Mouse (Mus musculus) heart, embryonic 16.5 days (tissue): ENCODE results near the gene B3gnt7. TPM values are rescaled to one million over a fixed set of nuclear protein-coding genes. Genes with fewer than 3 reads are reported as not detected.
"Not testable (repeated sequence)": the region's sequence is repeated elsewhere in the genome, so short reads cannot be mapped to it uniquely, and the experiment has no call there.

ENCODE experiments used
- ATAC-seq: fragments of 200-750 bp; cut with Nextera tagmentation; replicated peaks from 2 replicates; pipeline ENCODE4 v1.8.0; 2017; ENCODE audit warnings: moderate number of reproducible peaks; ENCODE audit not compliant: insufficient read depth, low FRiP score; ENCODE audit errors: extremely low read depth
- H3K27ac ChIP-seq: fragments of 300-500 bp; sonication (generic); 2 replicates; pipeline ENCODE4 v1.5.1; 2014; ENCODE audit warnings: mild to moderate bottlenecking, low read length, control low read depth, moderate library complexity
- H3K27me3 ChIP-seq: fragments of 300-500 bp; sonication (generic); 2 replicates; pipeline ENCODE4 v1.6.1; 2014; ENCODE audit warnings: low read length, mixed read lengths; ENCODE audit not compliant: control insufficient read depth, insufficient read depth
- H3K36me3 ChIP-seq: fragments of 300-500 bp; sonication (generic); 2 replicates; pipeline ENCODE4 v1.6.1; 2014; ENCODE audit not compliant: control insufficient read depth, insufficient read depth
- H3K4me1 ChIP-seq: fragments of 300-500 bp; sonication (generic); 2 replicates; pipeline ENCODE4 v1.6.1; 2014; ENCODE audit warnings: low read length, mixed read lengths; ENCODE audit not compliant: control insufficient read depth, insufficient read depth
- H3K4me2 ChIP-seq: fragments of 300-500 bp; sonication (generic); 2 replicates; pipeline ENCODE4 v1.6.1; 2014; ENCODE audit warnings: low read depth, mild to moderate bottlenecking, control low read depth, low read length
- H3K4me3 ChIP-seq: fragments of 300-500 bp; sonication (generic); 2 replicates; pipeline ENCODE4 v1.5.1; 2014; ENCODE audit warnings: mild to moderate bottlenecking, control low read depth, low read length
- H3K9ac ChIP-seq: fragments of 300-500 bp; sonication (generic); 2 replicates; pipeline ENCODE4 v1.6.1; 2014; ENCODE audit warnings: low read length, control low read depth
- H3K9me3 ChIP-seq: fragments of 300-500 bp; sonication (generic); replicated peaks from 2 replicates; pipeline ENCODE4 v1.6.1; 2016; ENCODE audit warnings: low read length; ENCODE audit not compliant: control insufficient read depth
- WGBS: fragments of 180-500 bp; shearing (Covaris S2); extraction: QIAGEN DNeasy Blood & Tissue Kit; methylation state at CpG from one replicate; pipeline ENCODE4 v1.1.7; 2014; 5-methylcytosine and 5-hydroxymethylcytosine counted together
- polyA plus RNA-seq: library from polyadenylated mRNA; unstranded; fragments of >200 nt; fragmentation: Nextera tagmentation; extraction: Ambion mirVana; gene quantifications from 2 replicates; pipeline ENCODE4 v1.2.1, GENCODE M21; 2015

Gene B3gnt7
- polyA plus RNA-seq, 1 experiment from 2014 or later = 1.6 TPM

- H3K4me1 ChIP-seq = no peaks in the 10 kb centered on the region
- no peaks in the 10 kb centered on the region for H3K9me3 ChIP-seq
- no peak for ATAC-seq
- no peaks in the 10 kb centered on the region for H3K27me3 ChIP-seq
- H3K4me2 ChIP-seq = no peak overlapping the region
- no peaks in the 10 kb centered on the region for H3K36me3 ChIP-seq
- no peak overlapping the region for H3K4me3 ChIP-seq
- H3K27ac ChIP-seq = no peak overlapping the region
- WGBS = 45% methylated on average over 2 of the region's 2 CpGs
- H3K9ac ChIP-seq = no peak overlapping the region
These were observed 33.7 kb downstream of the B3gnt7 start for GRCm38 (mm10) chr1:86336330-86336729.

DNA sequence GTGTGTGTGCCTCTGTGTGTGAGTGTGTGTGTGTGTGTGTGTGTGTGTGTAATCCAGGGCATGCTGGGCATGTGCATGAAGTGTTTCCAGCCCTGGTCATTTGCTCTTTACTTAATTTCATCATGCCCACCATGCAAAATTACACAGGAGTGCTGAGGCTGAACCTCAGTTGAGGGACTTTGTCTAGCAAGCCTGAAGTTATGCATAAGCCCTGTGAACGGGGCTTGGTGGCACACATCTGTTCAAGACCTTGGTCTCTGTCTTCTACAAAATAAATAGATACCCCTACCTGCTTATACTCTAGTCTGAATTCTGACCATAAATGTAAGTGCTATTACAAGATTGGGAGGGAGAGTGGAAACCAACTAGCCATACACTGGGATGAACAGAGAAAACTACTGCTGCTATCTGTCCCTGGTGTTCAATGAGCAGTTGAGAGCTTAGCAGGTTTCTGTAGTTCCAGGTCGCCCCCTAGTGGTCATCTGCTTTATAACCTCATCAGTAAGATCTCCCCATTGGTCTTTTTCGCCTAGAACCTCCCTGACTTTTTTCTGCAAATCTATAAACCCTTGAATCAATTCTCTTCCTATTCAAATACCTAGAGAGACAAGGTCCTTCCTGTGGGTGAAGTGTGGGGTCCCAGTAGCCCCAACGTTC lies 36.7 kb downstream of the B3gnt7 start:
- H3K4me1 ChIP-seq = no peaks in the 10 kb centered on the region
- no peak overlapping the region for H3K4me2 ChIP-seq
- no peak overlapping the region for H3K4me3 ChIP-seq
- no peak overlapping the region for H3K9ac ChIP-seq
- no peaks in the 10 kb centered on the region for H3K36me3 ChIP-seq
- no peaks in the 10 kb centered on the region for H3K9me3 ChIP-seq
- H3K27ac ChIP-seq = no peak overlapping the region
- peak; percentile 49; the same call in 1 of the 2 replicates for ATAC-seq
- no peaks in the 10 kb centered on the region for H3K27me3 ChIP-seq
- WGBS = 30% methylated on average over 4 of the region's 4 CpGs

- not testable (repeated sequence) for H3K27me3 ChIP-seq, H3K27ac ChIP-seq, H3K9me3 ChIP-seq, H3K9ac ChIP-seq, H3K4me2 ChIP-seq, H3K4me1 ChIP-seq, H3K36me3 ChIP-seq, H3K4me3 ChIP-seq, ATAC-seq
- 93% methylated on average over 2 of the region's 2 CpGs for WGBS
These were observed 38.5 kb downstream of the B3gnt7 start for GRCm38 (mm10) chr1:86341096-86341495.

GRCm38 (mm10) chr1:86342371-86342770 lies 39.7 kb downstream of the B3gnt7 start:
- H3K9me3 ChIP-seq = no peaks in the 10 kb centered on the region
- no peak overlapping the region for H3K27ac ChIP-seq
- 91% methylated on average over 2 of the region's 2 CpGs for WGBS
- no peaks in the 10 kb centered on the region for H3K4me1 ChIP-seq
- no peaks in the 10 kb centered on the region for H3K27me3 ChIP-seq
- no peak overlapping the region for H3K4me3 ChIP-seq
- no peak for ATAC-seq
- H3K4me2 ChIP-seq = no peak overlapping the region
- no peak overlapping the region for H3K9ac ChIP-seq
- 0 out of 2 replicates have a peak, but pooled peaks cover 5% of the 10 kb centered on the region for H3K36me3 ChIP-seq

DNA sequence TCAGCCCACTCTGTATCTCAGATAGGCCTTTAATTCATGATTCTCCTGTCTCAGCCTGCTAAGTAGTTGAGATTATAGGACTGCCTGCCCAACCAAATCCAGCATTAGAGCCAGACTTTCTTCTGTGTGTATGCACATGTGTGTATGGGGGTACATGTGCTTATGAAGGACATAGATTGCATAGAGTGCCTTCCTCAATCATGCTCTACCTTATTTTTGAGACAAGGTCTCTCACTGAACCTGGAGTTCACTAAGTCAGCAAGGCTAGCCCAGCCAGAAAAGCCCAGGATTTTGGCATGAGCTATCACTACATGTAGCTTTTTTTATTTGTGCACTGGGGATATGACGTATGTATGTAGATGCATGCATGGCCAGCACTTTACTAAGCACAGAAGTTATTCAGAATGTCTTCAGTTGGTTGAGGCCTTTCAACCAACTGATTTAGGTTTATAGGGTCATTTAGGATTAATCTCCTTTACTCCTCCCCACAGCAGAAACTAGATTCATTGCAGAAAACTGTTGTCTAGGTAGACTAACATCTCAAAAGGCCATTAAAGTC lies 40.5 kb downstream of the B3gnt7 start:
- Histone ChIP-seq H3K4me2 (no peak overlapping the region), H3K9me3 (no peaks in the 10 kb centered on the region), H3K27me3 (no peaks in the 10 kb centered on the region), H3K4me1 (no peaks in the 10 kb centered on the region), H3K9ac (no peak overlapping the region), H3K4me3 (no peak overlapping the region), H3K27ac (no peak overlapping the region), H3K36me3 (peaks cover 7% of the 10 kb centered on the region; the same call in 1 of the 2 replicates)
- 95% methylated on average over 1 of the region's 1 CpGs for WGBS
- ATAC-seq = no peak

- no peak for ATAC-seq
- Histone ChIP-seq H3K4me3 (no peak overlapping the region), H3K27me3 (no peaks in the 10 kb centered on the region), H3K4me2 (no peak overlapping the region), H3K9me3 (no peaks in the 10 kb centered on the region), H3K36me3 (peaks cover 14% of the 10 kb centered on the region), H3K27ac (no peak overlapping the region), H3K4me1 (no peaks in the 10 kb centered on the region), H3K9ac (no peak overlapping the region)
- 50% methylated on average over 4 of the region's 4 CpGs for WGBS
These were observed 41.6 kb downstream of the B3gnt7 start for GRCm38 (mm10) chr1:86343969-86344861.

- Histone ChIP-seq H3K9me3 (no peaks in the 10 kb centered on the region), H3K27me3 (no peaks in the 10 kb centered on the region), H3K4me1 (no peaks in the 10 kb centered on the region), H3K27ac (no peak overlapping the region), H3K36me3 (peaks cover 23% of the 10 kb centered on the region), H3K4me3 (no peak overlapping the region), H3K4me2 (no peak overlapping the region), H3K9ac (no peak overlapping the region)
- no peak for ATAC-seq
- WGBS = 84% methylated on average over 4 of the region's 4 CpGs
These were observed 42.4 kb downstream of the B3gnt7 start for GRCm38 (mm10) chr1:86345069-86345468.

- peaks cover 32% of the 10 kb centered on the region for H3K36me3 ChIP-seq
- WGBS = 90% methylated on average over 4 of the region's 4 CpGs
These were observed 43.3 kb downstream of the B3gnt7 start for GRCm38 (mm10) chr1:86345956-86346355.

More at GRCm38 (mm10) chr1:86345956-86346355, 43.3 kb downstream of the B3gnt7 start:
- no peak for ATAC-seq
- no peaks in the 10 kb centered on the region for H3K4me1 ChIP-seq
- no peaks in the 10 kb centered on the region for H3K27me3 ChIP-seq
- H3K9ac ChIP-seq = no peak overlapping the region
- no peaks in the 10 kb centered on the region for H3K9me3 ChIP-seq
- no peak overlapping the region for H3K4me2 ChIP-seq
- H3K4me3 ChIP-seq = no peak overlapping the region
- no peak overlapping the region for H3K27ac ChIP-seq
